Mouse (Mus musculus): ENCODE measurements around the gene Rassf10. TPM values are rescaled to one million over a fixed set of nuclear protein-coding genes. Genes with fewer than 3 reads are reported as not detected.
A peak's percentile ranks its signal among the peaks of the same experiment; 100 is the strongest.

The Rassf10 gene
- total and polyA plus RNA-seq, 2 experiments from 2014 or later: 2.7 to 6.5 TPM

GRCm38 (mm10) chr7:112955955-112956354 is 2.2 kb downstream of the Rassf10 start:
- peak; percentile 36 for TF ChIP-seq CTCF (IDR thresholded peaks at IDR 0.05; ENCODE audit: low read depth)
- DNase-seq (ENCODE audit: low spot score) (peak; percentile 9), ATAC-seq (no peak)
- H3K4me2 ChIP-seq (ENCODE audit: low read depth, low read length): peak overlapping the region; percentile 66
- 0 out of 2 replicates have a peak overlapping the region, but pooled peaks have one; percentile 46 for H3K4me3 ChIP-seq (ENCODE audit: low read length)
- H3K9me3 ChIP-seq (ENCODE audit: low read length): no peaks in the 10 kb centered on the region
- no peak overlapping the region for H3K9ac ChIP-seq (replicated peaks; ENCODE audit: low read length)
- no peaks in the 10 kb centered on the region for H3K36me3 ChIP-seq (ENCODE audit: insufficient read depth, low read length)
- peaks cover 21% of the 10 kb centered on the region for H3K27me3 ChIP-seq (ENCODE audit: insufficient read depth, low read length)
- peaks cover 7% of the 10 kb centered on the region; the same call in 1 of the 2 replicates for H3K4me1 ChIP-seq (ENCODE audit: insufficient read depth, low read length)
- 42% methylated on average over 3 of the region's 3 CpGs for WGBS
- H3K27ac ChIP-seq: no peak overlapping the region

- no peak for DNase-seq (ENCODE audit: low spot score)
- WGBS: 63% methylated on average over 7 of the region's 7 CpGs
- no peak for ATAC-seq
- peak overlapping the region; percentile 66 for H3K4me2 ChIP-seq (ENCODE audit: low read depth, low read length)
- 0 out of 2 replicates have a peak overlapping the region, but pooled peaks have one; percentile 3 for H3K4me3 ChIP-seq (ENCODE audit: low read length)
- no peak overlapping the region for H3K27ac ChIP-seq
- H3K36me3 ChIP-seq (ENCODE audit: insufficient read depth, low read length): no peaks in the 10 kb centered on the region
- H3K9me3 ChIP-seq (ENCODE audit: low read length): no peaks in the 10 kb centered on the region
- no peak overlapping the region for H3K9ac ChIP-seq (replicated peaks; ENCODE audit: low read length)
- no peak for TF ChIP-seq CTCF (IDR thresholded peaks at IDR 0.05; ENCODE audit: low read depth)
- H3K4me1 ChIP-seq (ENCODE audit: insufficient read depth, low read length): peaks cover 7% of the 10 kb centered on the region; the same call in 1 of the 2 replicates
- H3K27me3 ChIP-seq (ENCODE audit: insufficient read depth, low read length): peaks cover 21% of the 10 kb centered on the region
These were observed 3.2 kb downstream of the Rassf10 start for GRCm38 (mm10) chr7:112956961-112957360.

GRCm38 (mm10) chr7:112957630-112958029 is 3.9 kb downstream of the Rassf10 start:
- H3K9ac ChIP-seq (replicated peaks; ENCODE audit: low read length): no peak overlapping the region
- H3K27me3 ChIP-seq (ENCODE audit: insufficient read depth, low read length): peaks cover 21% of the 10 kb centered on the region
- DNase-seq (ENCODE audit: low spot score) (no peak), ATAC-seq (no peak)
- TF ChIP-seq CTCF (IDR thresholded peaks at IDR 0.05; ENCODE audit: low read depth): no peak
- H3K36me3 ChIP-seq (ENCODE audit: insufficient read depth, low read length): no peaks in the 10 kb centered on the region
- whole genome bisulfite sequencing: 39% methylated on average over 6 of the region's 6 CpGs
- peak overlapping the region; percentile 66; the same call in 1 of the 2 replicates for H3K4me2 ChIP-seq (ENCODE audit: low read depth, low read length)
- H3K4me1 ChIP-seq (ENCODE audit: insufficient read depth, low read length): peaks cover 7% of the 10 kb centered on the region; the same call in 1 of the 2 replicates
- no peak overlapping the region for H3K4me3 ChIP-seq (ENCODE audit: low read length)
- H3K9me3 ChIP-seq (ENCODE audit: low read length): no peaks in the 10 kb centered on the region
- no peak overlapping the region for H3K27ac ChIP-seq

- no peaks in the 10 kb centered on the region for H3K36me3 ChIP-seq (ENCODE audit: insufficient read depth, low read length)
- no peak for TF ChIP-seq CTCF (IDR thresholded peaks at IDR 0.05; ENCODE audit: low read depth)
These were observed 12.6 kb downstream of the Rassf10 start for GRCm38 (mm10) chr7:112966382-112966781.

GRCm38 (mm10) chr7:112966786-112967185 is 13.0 kb downstream of the Rassf10 start:
- Histone ChIP-seq H3K9me3 (ENCODE audit: low read length) (peaks cover 7% of the 10 kb centered on the region), H3K9ac (replicated peaks; ENCODE audit: low read length) (no peak overlapping the region), H3K27ac (no peak overlapping the region), H3K27me3 (ENCODE audit: insufficient read depth, low read length) (no peaks in the 10 kb centered on the region), H3K4me3 (ENCODE audit: low read length) (no peak overlapping the region), H3K36me3 (ENCODE audit: insufficient read depth, low read length) (no peaks in the 10 kb centered on the region), H3K4me1 (ENCODE audit: insufficient read depth, low read length) (no peaks in the 10 kb centered on the region), H3K4me2 (ENCODE audit: low read depth, low read length) (no peak overlapping the region)
- no peak for TF ChIP-seq CTCF (IDR thresholded peaks at IDR 0.05; ENCODE audit: low read depth)
- ATAC-seq (no peak), DNase-seq (ENCODE audit: low spot score) (no peak)
- WGBS: 52% methylated on average over 3 of the region's 3 CpGs

More at GRCm38 (mm10) chr7:112966382-112966781, 12.6 kb downstream of the Rassf10 start:
- DNase-seq (ENCODE audit: low spot score) (no peak), ATAC-seq (no peak)
- H3K9me3 ChIP-seq (ENCODE audit: low read length): peaks cover 7% of the 10 kb centered on the region
- H3K27me3 ChIP-seq (ENCODE audit: insufficient read depth, low read length): no peaks in the 10 kb centered on the region
- no peak overlapping the region for H3K4me3 ChIP-seq (ENCODE audit: low read length)
- no peak overlapping the region for H3K27ac ChIP-seq
- H3K4me2 ChIP-seq (ENCODE audit: low read depth, low read length): no peak overlapping the region
- WGBS: 70% methylated on average over 6 of the region's 6 CpGs
- H3K4me1 ChIP-seq (ENCODE audit: insufficient read depth, low read length): no peaks in the 10 kb centered on the region
- no peak overlapping the region for H3K9ac ChIP-seq (replicated peaks; ENCODE audit: low read length)

- Histone ChIP-seq H3K27me3 (ENCODE audit: insufficient read depth, low read length) (no peaks in the 10 kb centered on the region), H3K9me3 (ENCODE audit: low read length) (no peaks in the 10 kb centered on the region), H3K4me2 (ENCODE audit: low read depth, low read length) (no peak overlapping the region), H3K36me3 (ENCODE audit: insufficient read depth, low read length) (no peaks in the 10 kb centered on the region), H3K9ac (replicated peaks; ENCODE audit: low read length) (no peak overlapping the region), H3K27ac (no peak overlapping the region), H3K4me1 (ENCODE audit: insufficient read depth, low read length) (no peaks in the 10 kb centered on the region), H3K4me3 (ENCODE audit: low read length) (no peak overlapping the region)
- ATAC-seq (no peak), DNase-seq (ENCODE audit: low spot score) (no peak)
- no peak for TF ChIP-seq CTCF (IDR thresholded peaks at IDR 0.05; ENCODE audit: low read depth)
- WGBS: 33% methylated on average over 5 of the region's 5 CpGs
These were observed 29.6 kb downstream of the Rassf10 start for GRCm38 (mm10) chr7:112983316-112983715.

- no peaks in the 10 kb centered on the region for H3K9me3 ChIP-seq (ENCODE audit: low read length)
- no peaks in the 10 kb centered on the region for H3K27me3 ChIP-seq (ENCODE audit: insufficient read depth, low read length)
- no peak overlapping the region for H3K4me3 ChIP-seq (ENCODE audit: low read length)
- no peak overlapping the region for H3K27ac ChIP-seq
- TF ChIP-seq CTCF (IDR thresholded peaks at IDR 0.05; ENCODE audit: low read depth): no peak
- H3K36me3 ChIP-seq (ENCODE audit: insufficient read depth, low read length): no peaks in the 10 kb centered on the region
- H3K4me1 ChIP-seq (ENCODE audit: insufficient read depth, low read length): no peaks in the 10 kb centered on the region
- H3K9ac ChIP-seq (replicated peaks; ENCODE audit: low read length): no peak overlapping the region
- ATAC-seq: no peak
- no peak overlapping the region for H3K4me2 ChIP-seq (ENCODE audit: low read depth, low read length)
- DNase-seq (ENCODE audit: low spot score): peak; percentile 20
- 55% methylated on average over 17 of the region's 17 CpGs for WGBS
These were observed 31.2 kb downstream of the Rassf10 start for GRCm38 (mm10) chr7:112984704-112985577.

Measured in hindbrain, postnatal 0 days (tissue).